Comparison of ENCODE assay signal across 25 mouse cellular contexts in genomic region chr19:6999360-7000063, GRCm38 (mm10). TPM values are rescaled to one million over a fixed set of nuclear protein-coding genes. Genes with fewer than 3 reads are reported as not detected.
DNase-seq lines count a peak whose midpoint lies in the region; ATAC-seq lines count a peak whose summit lies in the region.
"Had no signal": no experiment of that assay in that cellular context is flagged by ENCODE, and none has a peak within 500 bp of the region (broad histone marks: within the 10 kb centered on the region; RNA-seq: fewer than 3 reads in every experiment).

No protein-coding gene starts in this region.

- no peak overlapping the region for H3K4me3 ChIP-seq in limb, embryonic 13.5 days
- H3K4me3 ChIP-seq in limb, embryonic 10.5 days = no peak overlapping the region
- H3K4me3 ChIP-seq in intestine, embryonic 16.5 days (ENCODE audit: low read length) = no peak overlapping the region
- H3K4me3 ChIP-seq: embryonic facial prominence, embryonic 15.5 days; erythroblast, embryonic 14.5 days; forebrain, embryonic 10.5 days; forebrain, embryonic 15.5 days; heart, adult 2 months; heart, embryonic 15.5 days; hindbrain, embryonic 10.5 days had no signal

- 94% methylated on average over 19 of the region's 19 CpGs for WGBS in limb, embryonic 13.5 days
- WGBS in limb, embryonic 10.5 days = 93% methylated on average over 19 of the region's 19 CpGs
- 90% methylated on average over 19 of the region's 19 CpGs for WGBS in intestine, embryonic 16.5 days

- H3K27me3 ChIP-seq in limb, embryonic 13.5 days = no peaks in the 10 kb centered on the region
- H3K27me3 ChIP-seq in limb, embryonic 10.5 days (ENCODE audit: low read depth, poor library complexity, severe bottlenecking) = no peaks in the 10 kb centered on the region
- no peaks in the 10 kb centered on the region for H3K27me3 ChIP-seq in intestine, embryonic 16.5 days (replicated peaks; ENCODE audit: control insufficient read depth, insufficient read depth, low read length)
- H3K27me3 ChIP-seq: embryonic facial prominence, embryonic 15.5 days; forebrain, embryonic 15.5 days; heart, embryonic 15.5 days had no signal

- peak; percentile 5 for DNase-seq in adrenal gland, postnatal 10 days
- no peak for DNase-seq in adrenal gland, postnatal 36 days
- no peak for DNase-seq in limb, embryonic 10.5 days (ENCODE audit: low spot score)
- DNase-seq in T-cell, adult 2 months (ENCODE audit: low spot score) = no peak
- no peak for DNase-seq in layer of hippocampus, adult 9-10 months (ENCODE audit: low spot score)
- no peak for DNase-seq in embryo, embryonic 10 days (ENCODE audit: low spot score)
- DNase-seq: adrenal gland, postnatal 25 days; B cell, adult 2 months; embryo, embryonic 11 days; gastrocnemius, postnatal 36 days; heart, postnatal 14 days; kidney, adult 11 months had no signal

- no peaks in the 10 kb centered on the region for H3K9me3 ChIP-seq in limb, embryonic 13.5 days
- no peaks in the 10 kb centered on the region for H3K9me3 ChIP-seq in limb, embryonic 10.5 days (replicated peaks)
- H3K9me3 ChIP-seq in intestine, embryonic 16.5 days (ENCODE audit: control insufficient read depth, low read length) = no peaks in the 10 kb centered on the region
- H3K9me3 ChIP-seq: embryonic facial prominence, embryonic 15.5 days; forebrain, embryonic 10.5 days; forebrain, embryonic 15.5 days; heart, embryonic 15.5 days; hindbrain, embryonic 10.5 days had no signal

- no peak overlapping the region for H3K4me2 ChIP-seq in limb, embryonic 13.5 days (replicated peaks)
- no peak overlapping the region for H3K4me2 ChIP-seq in intestine, embryonic 16.5 days (ENCODE audit: low read depth, low read length)
- H3K4me2 ChIP-seq: embryonic facial prominence, embryonic 15.5 days; forebrain, embryonic 15.5 days; heart, embryonic 11.5 days; heart, embryonic 15.5 days; hindbrain, embryonic 14.5 days had no signal

- no peak for ATAC-seq in limb, embryonic 13.5 days (ENCODE audit: low FRiP score, low read depth)
- ATAC-seq in intestine, embryonic 16.5 days = peak; percentile 64
- ATAC-seq: activated CD4-positive, CD25-positive, alpha-beta regulatory T cell, adult 4 months; CD4-positive, CD25-positive, alpha-beta regulatory T cell, adult 4 months; forebrain, embryonic 15.5 days had no signal

- H3K27ac ChIP-seq in limb, embryonic 13.5 days = no peak overlapping the region
- no peak overlapping the region for H3K27ac ChIP-seq in limb, embryonic 10.5 days
- H3K27ac ChIP-seq in intestine, embryonic 16.5 days (ENCODE audit: low read length) = peak overlapping the region; percentile 12; the same call in 1 of the 2 replicates
- H3K27ac ChIP-seq: embryonic facial prominence, embryonic 15.5 days; forebrain, embryonic 10.5 days; forebrain, embryonic 15.5 days; heart, adult 2 months; heart, embryonic 15.5 days; hindbrain, embryonic 10.5 days; hindbrain, embryonic 14.5 days had no signal

- peaks cover 28% of the 10 kb centered on the region for H3K36me3 ChIP-seq in limb, embryonic 13.5 days
- H3K36me3 ChIP-seq in limb, embryonic 10.5 days = peaks cover 47% of the 10 kb centered on the region
- H3K36me3 ChIP-seq in intestine, embryonic 16.5 days (ENCODE audit: control insufficient read depth, insufficient read depth, low read length) = peaks cover 7% of the 10 kb centered on the region

- H3K9ac ChIP-seq in limb, embryonic 13.5 days = 0 out of 2 replicates have a peak overlapping the region, but pooled peaks have one; percentile 8
- no peak overlapping the region for H3K9ac ChIP-seq in intestine, embryonic 16.5 days (ENCODE audit: low read depth, low read length)
- H3K9ac ChIP-seq: embryonic facial prominence, embryonic 15.5 days; forebrain, embryonic 15.5 days; heart, embryonic 15.5 days; hindbrain, embryonic 14.5 days had no signal

- H3K4me1 ChIP-seq in limb, embryonic 13.5 days = peaks cover 23% of the 10 kb centered on the region
- H3K4me1 ChIP-seq in limb, embryonic 10.5 days = peaks cover 24% of the 10 kb centered on the region
- H3K4me1 ChIP-seq in intestine, embryonic 16.5 days (ENCODE audit: control insufficient read depth, insufficient read depth, low read length) = peaks cover 23% of the 10 kb centered on the region

RNA-seq across cellular contexts. Expression of gene Trpt1, which starts 3.6 kb away (rescaled TPM):
- total RNA-seq in adrenal gland, postnatal 10 days (2021) = 10 to 100 TPM; 13.3 to 21.3 TPM
- 10 to 100 TPM in 1 of 2 experiments, 1 to 10 TPM in 1; 8.2 to 16.8 TPM for total RNA-seq in adrenal gland, postnatal 36 days (2021)
- 11.9 and 13.6 TPM in 2 replicates for polyA plus RNA-seq in limb, embryonic 13.5 days (2015; fragmentation: Nextera tagmentation; extraction: Ambion mirVana)
- 7.4 and 10.6 TPM in 2 replicates for polyA plus RNA-seq in limb, embryonic 10.5 days (2016; fragmentation: Nextera tagmentation; extraction: Ambion mirVana)
- polyA plus RNA-seq in intestine, embryonic 16.5 days (2015; fragmentation: Nextera tagmentation; extraction: Ambion mirVana) = 8.9 and 9.5 TPM in 2 replicates

RNA-seq across cellular contexts. Expression of gene Nudt22, which starts 3.6 kb away (rescaled TPM):
- 10 to 100 TPM; 29.4 to 34.1 TPM for total RNA-seq in adrenal gland, postnatal 10 days (2021)
- 10 to 100 TPM; 39.0 to 42.4 TPM for total RNA-seq in adrenal gland, postnatal 36 days (2021)
- 24.0 and 25.8 TPM in 2 replicates for polyA plus RNA-seq in limb, embryonic 13.5 days (2015; fragmentation: Nextera tagmentation; extraction: Ambion mirVana)
- polyA plus RNA-seq in limb, embryonic 10.5 days (2016; fragmentation: Nextera tagmentation; extraction: Ambion mirVana) = 21.1 and 21.2 TPM in 2 replicates
- polyA plus RNA-seq in intestine, embryonic 16.5 days (2015; fragmentation: Nextera tagmentation; extraction: Ambion mirVana) = 33.0 and 40.2 TPM in 2 replicates

RNA-seq across cellular contexts. Expression of gene Dnajc4, which starts 7.1 kb away (rescaled TPM):
- 10 to 100 TPM; 46.0 to 58.5 TPM for total RNA-seq in adrenal gland, postnatal 10 days (2021)
- 10 to 100 TPM; 38.5 to 46.1 TPM for total RNA-seq in adrenal gland, postnatal 36 days (2021)
- 22.2 and 25.9 TPM in 2 replicates for polyA plus RNA-seq in limb, embryonic 13.5 days (2015; fragmentation: Nextera tagmentation; extraction: Ambion mirVana)
- polyA plus RNA-seq in limb, embryonic 10.5 days (2016; fragmentation: Nextera tagmentation; extraction: Ambion mirVana) = 17.4 and 19.4 TPM in 2 replicates
- 26.9 and 29.5 TPM in 2 replicates for polyA plus RNA-seq in intestine, embryonic 16.5 days (2015; fragmentation: Nextera tagmentation; extraction: Ambion mirVana)

RNA-seq across cellular contexts. Expression of gene Vegfb, which starts 12.1 kb away (rescaled TPM):
- total RNA-seq in adrenal gland, postnatal 10 days (2021) = 100 to 1,000 TPM; 110 to 139 TPM
- total RNA-seq in adrenal gland, postnatal 36 days (2021) = 10 to 100 TPM; 92.0 to 95.7 TPM
- 53.6 and 59.6 TPM in 2 replicates for polyA plus RNA-seq in limb, embryonic 13.5 days (2015; fragmentation: Nextera tagmentation; extraction: Ambion mirVana)
- 41.1 and 41.7 TPM in 2 replicates for polyA plus RNA-seq in limb, embryonic 10.5 days (2016; fragmentation: Nextera tagmentation; extraction: Ambion mirVana)
- 18.3 and 21.5 TPM in 2 replicates for polyA plus RNA-seq in intestine, embryonic 16.5 days (2015; fragmentation: Nextera tagmentation; extraction: Ambion mirVana)

RNA-seq across cellular contexts. Expression of gene Fkbp2, which starts 19.2 kb away (rescaled TPM):
- total RNA-seq in adrenal gland, postnatal 10 days (2021) = 10 to 100 TPM; 70.7 to 71.4 TPM
- 100 to 1,000 TPM in 1 of 2 experiments, 10 to 100 TPM in 1; 93.3 to 103 TPM for total RNA-seq in adrenal gland, postnatal 36 days (2021)
- polyA plus RNA-seq in limb, embryonic 13.5 days (2015; fragmentation: Nextera tagmentation; extraction: Ambion mirVana) = 84.5 and 89.3 TPM in 2 replicates
- polyA plus RNA-seq in limb, embryonic 10.5 days (2016; fragmentation: Nextera tagmentation; extraction: Ambion mirVana) = 94.0 and 102 TPM in 2 replicates
- 176 and 195 TPM in 2 replicates for polyA plus RNA-seq in intestine, embryonic 16.5 days (2015; fragmentation: Nextera tagmentation; extraction: Ambion mirVana)
